Mouse (Mus musculus): ENCODE measurements around the gene Strn4.

Gene Strn4

GRCm38 (mm10) chr7:16841561-16842560 is 26.2 kb downstream of the Strn4 start:
- DNase-seq (ENCODE audit: low read depth, low spot score) = no peak

- DNase-seq (ENCODE audit: low read depth, low spot score) = peak; percentile 73
Observed at GRCm38 (mm10) chr7:16842645-16843063, 27.0 kb downstream of the Strn4 start, which contains the start of gene Prkd2. Prkd2 (plus strand) TSS chr7:16842902.

- no peak for DNase-seq (ENCODE audit: low read depth, low spot score)
Observed at GRCm38 (mm10) chr7:16843441-16844171, 27.9 kb downstream of the Strn4 start.

- no peak for DNase-seq (ENCODE audit: low read depth, low spot score)
Observed at GRCm38 (mm10) chr7:16844696-16845071, 29.0 kb downstream of the Strn4 start.

GRCm38 (mm10) chr7:16845072-16845819 is 29.6 kb downstream of the Strn4 start:
- no peak for DNase-seq (ENCODE audit: low read depth, low spot score)

GRCm38 (mm10) chr7:16845820-16846167 is 30.1 kb downstream of the Strn4 start:
- DNase-seq (ENCODE audit: low read depth, low spot score) = no peak

- DNase-seq (ENCODE audit: low read depth, low spot score) = no peak
Observed at GRCm38 (mm10) chr7:16846775-16847174, 31.1 kb downstream of the Strn4 start.

- no peak for DNase-seq (ENCODE audit: low read depth, low spot score)
Observed at GRCm38 (mm10) chr7:16847507-16847906, 31.8 kb downstream of the Strn4 start.

- DNase-seq (ENCODE audit: low read depth, low spot score) = no peak
Observed at GRCm38 (mm10) chr7:16848579-16848978, 32.9 kb downstream of the Strn4 start.

- DNase-seq (ENCODE audit: low read depth, low spot score) = no peak
Observed at GRCm38 (mm10) chr7:16851636-16852035, 35.9 kb downstream of the Strn4 start.

GRCm38 (mm10) chr7:16853302-16853831 is 37.7 kb downstream of the Strn4 start:
- no peak for DNase-seq (ENCODE audit: low read depth, low spot score)

- DNase-seq (ENCODE audit: low read depth, low spot score) = no peak
Observed at GRCm38 (mm10) chr7:16858336-16858735, 42.6 kb downstream of the Strn4 start.

- DNase-seq (ENCODE audit: low read depth, low spot score) = no peak
Observed at GRCm38 (mm10) chr7:16859902-16860651, 44.4 kb downstream of the Strn4 start.

- no peak for DNase-seq (ENCODE audit: low read depth, low spot score)
Observed at GRCm38 (mm10) chr7:16867488-16867887, 51.8 kb downstream of the Strn4 start.

GRCm38 (mm10) chr7:16869497-16869896 is 53.8 kb downstream of the Strn4 start:
- DNase-seq (ENCODE audit: low read depth, low spot score) = peak; percentile 93

GRCm38 (mm10) chr7:16871600-16871999 is 55.9 kb downstream of the Strn4 start:
- DNase-seq (ENCODE audit: low read depth, low spot score) = no peak

GRCm38 (mm10) chr7:16872478-16872877 is 56.8 kb downstream of the Strn4 start:
- DNase-seq (ENCODE audit: low read depth, low spot score) = no peak

GRCm38 (mm10) chr7:16873392-16873791 is 57.7 kb downstream of the Strn4 start:
- DNase-seq (ENCODE audit: low read depth, low spot score) = no peak

GRCm38 (mm10) chr7:16874190-16874589 is 58.5 kb downstream of the Strn4 start:
- DNase-seq (ENCODE audit: low read depth, low spot score) = no peak

GRCm38 (mm10) chr7:16874756-16875309 is 59.1 kb downstream of the Strn4 start:
- peak; percentile 100 for DNase-seq (ENCODE audit: low read depth, low spot score)

- no peak for DNase-seq (ENCODE audit: low read depth, low spot score)
Observed at GRCm38 (mm10) chr7:16875310-16875325, 59.4 kb downstream of the Strn4 start, which contains the start of gene Dact3. Dact3 (plus strand) TSS chr7:16875317.
